Mouse (Mus musculus): Measurements from ENCODE around the gene Rab14. TPM values are rescaled to one million over a fixed set of nuclear protein-coding genes. Genes with fewer than 3 reads are reported as not detected.
A peak's percentile ranks its signal among the peaks of the same experiment; 100 is the strongest.

Gene Rab14
- polyA plus RNA-seq, 1 experiment: 102 TPM

GRCm38 (mm10) chr2:35171341-35171861 lies 29.5 kb downstream of the Rab14 start:
- TF ChIP-seq E2F4 (IDR thresholded peaks at IDR 0.05; ENCODE audit: insufficient read depth): no peak
- no peak for TF ChIP-seq USF1 (IDR thresholded peaks at IDR 0.05; ENCODE audit: low read depth)
- no peak for TF ChIP-seq TCF3 (IDR thresholded peaks at IDR 0.05; ENCODE audit: insufficient read length, low read depth)
- no peak for TF ChIP-seq MYOG (IDR thresholded peaks at IDR 0.05; ENCODE audit: control insufficient read depth in 1 of 3, insufficient read depth in 1 of 3, insufficient read length in 2 of 3, low read depth in 2 of 3)
- Histone ChIP-seq H3K4me3 (no peak overlapping the region), H3K36me3 (ENCODE audit: control insufficient read depth, insufficient read depth) (peaks cover 34% of the 10 kb centered on the region), H3ac (ENCODE audit: control insufficient read depth, insufficient read length) (no peak overlapping the region), H3K79me2 (ENCODE audit: control insufficient read depth, insufficient read depth) (no peaks in the 10 kb centered on the region), H3K4me2 (ENCODE audit: low read depth) (no peak overlapping the region), H3K27me3 (ENCODE audit: control insufficient read depth, insufficient read depth, insufficient read length) (no peaks in the 10 kb centered on the region)

GRCm38 (mm10) chr2:35169452-35169851 lies 31.5 kb downstream of the Rab14 start:
- H3ac ChIP-seq (ENCODE audit: control insufficient read depth, insufficient read length): no peak overlapping the region
- no peak overlapping the region for H3K4me2 ChIP-seq (ENCODE audit: low read depth)
- H3K4me3 ChIP-seq: no peak overlapping the region
- H3K27me3 ChIP-seq (ENCODE audit: control insufficient read depth, insufficient read depth, insufficient read length): no peaks in the 10 kb centered on the region
- peaks cover 23% of the 10 kb centered on the region for H3K36me3 ChIP-seq (ENCODE audit: control insufficient read depth, insufficient read depth)
- H3K79me2 ChIP-seq (ENCODE audit: control insufficient read depth, insufficient read depth): no peaks in the 10 kb centered on the region
- TF ChIP-seq E2F4 (IDR thresholded peaks at IDR 0.05; ENCODE audit: insufficient read depth): no peak
- no peak for TF ChIP-seq TCF3 (IDR thresholded peaks at IDR 0.05; ENCODE audit: insufficient read length, low read depth)
- TF ChIP-seq MAX (IDR thresholded peaks at IDR 0.05; ENCODE audit: low read depth): no peak
- TF ChIP-seq MYOG (IDR thresholded peaks at IDR 0.05; ENCODE audit: control insufficient read depth in 1 of 3, insufficient read depth in 1 of 3, insufficient read length in 2 of 3, low read depth in 2 of 3): peak in 1 of 3 experiments; percentile 55
- peak in 1 of 3 experiments; percentile 62 for TF ChIP-seq MYOD1 (IDR thresholded peaks at IDR 0.05; ENCODE audit: control insufficient read depth in 1 of 3, insufficient read length in 2 of 3, low read depth in 2 of 3)
- TF ChIP-seq CEBPB (IDR thresholded peaks at IDR 0.05; ENCODE audit: insufficient read depth, poor library complexity, severe bottlenecking): no peak
- no peak for TF ChIP-seq POLR2AphosphoS2 (IDR thresholded peaks at IDR 0.05; ENCODE audit: insufficient read length, low read depth)
- TF ChIP-seq REST (IDR thresholded peaks at IDR 0.05; ENCODE audit: insufficient read depth, insufficient read length): no peak

GRCm38 (mm10) chr2:35166816-35167215 lies 34.1 kb downstream of the Rab14 start:
- TF ChIP-seq MAX (IDR thresholded peaks at IDR 0.05; ENCODE audit: low read depth): no peak
- TF ChIP-seq MYOG (IDR thresholded peaks at IDR 0.05; ENCODE audit: control insufficient read depth in 1 of 3, insufficient read depth in 1 of 3, insufficient read length in 2 of 3, low read depth in 2 of 3): no peak
- TF ChIP-seq POLR2AphosphoS2 (IDR thresholded peaks at IDR 0.05; ENCODE audit: insufficient read length, low read depth): no peak
- TF ChIP-seq MYOD1 (IDR thresholded peaks at IDR 0.05; ENCODE audit: control insufficient read depth in 1 of 3, insufficient read length in 2 of 3, low read depth in 2 of 3): no peak
- no peak for TF ChIP-seq POLR2A (IDR thresholded peaks at IDR 0.05; ENCODE audit: insufficient read length, low read depth)
- no peak for TF ChIP-seq USF1 (IDR thresholded peaks at IDR 0.05; ENCODE audit: low read depth)
- H3ac ChIP-seq (ENCODE audit: control insufficient read depth, insufficient read length): no peak overlapping the region
- H3K27me3 ChIP-seq (ENCODE audit: control insufficient read depth, insufficient read depth, insufficient read length): no peaks in the 10 kb centered on the region
- H3K4me3 ChIP-seq: no peak overlapping the region
- no peak overlapping the region for H3K4me2 ChIP-seq (ENCODE audit: low read depth)
- H3K79me2 ChIP-seq (ENCODE audit: control insufficient read depth, insufficient read depth): no peaks in the 10 kb centered on the region
- H3K36me3 ChIP-seq (ENCODE audit: control insufficient read depth, insufficient read depth): peaks cover 13% of the 10 kb centered on the region

- TF ChIP-seq USF1 (IDR thresholded peaks at IDR 0.05; ENCODE audit: low read depth): no peak
- TF ChIP-seq POLR2A (IDR thresholded peaks at IDR 0.05; ENCODE audit: insufficient read length, low read depth): no peak
- no peak for TF ChIP-seq E2F4 (IDR thresholded peaks at IDR 0.05; ENCODE audit: insufficient read depth)
- no peak for TF ChIP-seq POLR2AphosphoS2 (IDR thresholded peaks at IDR 0.05; ENCODE audit: insufficient read length, low read depth)
- TF ChIP-seq SRF (IDR thresholded peaks at IDR 0.05; ENCODE audit: control insufficient read depth, insufficient read length, low read depth): no peak
- TF ChIP-seq TCF3 (IDR thresholded peaks at IDR 0.05; ENCODE audit: insufficient read length, low read depth): no peak
- no peak for TF ChIP-seq REST (IDR thresholded peaks at IDR 0.05; ENCODE audit: insufficient read depth, insufficient read length)
- TF ChIP-seq TCF12 (IDR thresholded peaks at IDR 0.05; ENCODE audit: insufficient read depth, poor library complexity, severe bottlenecking): no peak
- TF ChIP-seq MAX (IDR thresholded peaks at IDR 0.05; ENCODE audit: low read depth): no peak
- no peak for TF ChIP-seq MYOG (IDR thresholded peaks at IDR 0.05; ENCODE audit: control insufficient read depth in 1 of 3, insufficient read depth in 1 of 3, insufficient read length in 2 of 3, low read depth in 2 of 3)
- TF ChIP-seq MYOD1 (IDR thresholded peaks at IDR 0.05; ENCODE audit: control insufficient read depth in 1 of 3, insufficient read length in 2 of 3, low read depth in 2 of 3): no peak
- TF ChIP-seq CEBPB (IDR thresholded peaks at IDR 0.05; ENCODE audit: insufficient read depth, poor library complexity, severe bottlenecking): no peak
- Histone ChIP-seq H3K4me2 (ENCODE audit: low read depth) (no peak overlapping the region), H3K79me2 (ENCODE audit: control insufficient read depth, insufficient read depth) (no peaks in the 10 kb centered on the region), H3K36me3 (ENCODE audit: control insufficient read depth, insufficient read depth) (peaks cover 9% of the 10 kb centered on the region), H3K4me3 (no peak overlapping the region), H3ac (ENCODE audit: control insufficient read depth, insufficient read length) (no peak overlapping the region), H3K27me3 (ENCODE audit: control insufficient read depth, insufficient read depth, insufficient read length) (no peaks in the 10 kb centered on the region)
Observed at GRCm38 (mm10) chr2:35165416-35165815, 35.5 kb downstream of the Rab14 start.

- no peak overlapping the region for H3K4me2 ChIP-seq (ENCODE audit: low read depth)
- TF ChIP-seq TCF12 (IDR thresholded peaks at IDR 0.05; ENCODE audit: insufficient read depth, poor library complexity, severe bottlenecking): no peak
- no peak for TF ChIP-seq MYOG (IDR thresholded peaks at IDR 0.05; ENCODE audit: control insufficient read depth in 1 of 3, insufficient read depth in 1 of 3, insufficient read length in 2 of 3, low read depth in 2 of 3)
- no peak for TF ChIP-seq MYOD1 (IDR thresholded peaks at IDR 0.05; ENCODE audit: control insufficient read depth in 1 of 3, insufficient read length in 2 of 3, low read depth in 2 of 3)
- no peak overlapping the region for H3ac ChIP-seq (ENCODE audit: control insufficient read depth, insufficient read length)
- H3K4me3 ChIP-seq: no peak overlapping the region
- peaks cover 14% of the 10 kb centered on the region for H3K36me3 ChIP-seq (ENCODE audit: control insufficient read depth, insufficient read depth)
- H3K79me2 ChIP-seq (ENCODE audit: control insufficient read depth, insufficient read depth): no peaks in the 10 kb centered on the region
- H3K27me3 ChIP-seq (ENCODE audit: control insufficient read depth, insufficient read depth, insufficient read length): no peaks in the 10 kb centered on the region
Observed at GRCm38 (mm10) chr2:35163396-35163795, 37.5 kb downstream of the Rab14 start.
